Mouse (Mus musculus) heart, postnatal 0 days (tissue): ENCODE measurements around the gene Zeb2.
"Not testable (repeated sequence)": the region's sequence is repeated elsewhere in the genome, so short reads cannot be mapped to it uniquely, and the experiment has no call there.

Experiments
- CTCF ChIP-seq: IDR thresholded peaks from 2 replicates; pipeline ENCODE4 v1.5.1; 2016; ENCODE audit warnings: antibody characterized with exemption, control low read depth, low read depth
- EP300 ChIP-seq: IDR thresholded peaks from 2 replicates; pipeline ENCODE4 v1.6.1; 2016; ENCODE audit warnings: antibody characterized with exemption, low read depth

GRCm38 (mm10) chr2:45111571-45111970 is 5.6 kb downstream of the Zeb2 start:
- not testable (repeated sequence) for TF ChIP-seq CTCF, EP300
